Mouse (Mus musculus): ENCODE results near the gene Becn1.

Gene Becn1

GRCm38 (mm10) chr11:101272446-101272845 is 29.6 kb downstream of the Becn1 start:
- in situ Hi-C loops (cut with MboI, MseI), result no loop called here

GRCm38 (mm10) chr11:101269577-101270116 is 32.4 kb downstream of the Becn1 start:
- in situ Hi-C loops (cut with MboI, MseI), result no loop called here

GRCm38 (mm10) chr11:101265906-101266305 is 36.2 kb downstream of the Becn1 start:
- in situ Hi-C loops (cut with MboI, MseI), result no loop called here

- in situ Hi-C loops (cut with MboI, MseI), result no loop called here
These were observed 37.1 kb downstream of the Becn1 start for GRCm38 (mm10) chr11:101264954-101265471.

- in situ Hi-C loops (cut with MboI, MseI), result no loop called here
These were observed 38.2 kb downstream of the Becn1 start for GRCm38 (mm10) chr11:101263989-101264280.

- in situ Hi-C loops (cut with MboI, MseI), result no loop called here
These were observed 38.7 kb downstream of the Becn1 start for GRCm38 (mm10) chr11:101263138-101263988.

GRCm38 (mm10) chr11:101262272-101262967 is 39.7 kb downstream of the Becn1 start:
- in situ Hi-C loops (cut with MboI, MseI), result no loop called here

- in situ Hi-C loops (cut with MboI, MseI), result no loop called here
These were observed 41.2 kb downstream of the Becn1 start for GRCm38 (mm10) chr11:101260826-101261380.

GRCm38 (mm10) chr11:101259948-101260825 is 41.9 kb downstream of the Becn1 start, which contains the start of gene Wnk4:
Gene Wnk4, plus strand, starts transcription at chr11:101260567.
- in situ Hi-C loops (cut with MboI, MseI), result no loop called here

- in situ Hi-C loops (cut with MboI, MseI), result no loop called here
These were observed 42.8 kb downstream of the Becn1 start for GRCm38 (mm10) chr11:101259261-101259712.

- in situ Hi-C loops (cut with MboI, MseI), result no loop called here
These were observed 46.0 kb downstream of the Becn1 start for GRCm38 (mm10) chr11:101255826-101256775.

GRCm38 (mm10) chr11:101253613-101254389 is 48.3 kb downstream of the Becn1 start, which contains the start of gene Vps25:
Gene Vps25, plus strand, starts transcription at chr11:101253707.
- in situ Hi-C loops (cut with MboI, MseI), result no loop called here

GRCm38 (mm10) chr11:101252941-101253340 is 49.1 kb downstream of the Becn1 start:
- in situ Hi-C loops (cut with MboI, MseI), result no loop called here

- in situ Hi-C loops (cut with MboI, MseI), result no loop called here
These were observed 51.1 kb downstream of the Becn1 start for GRCm38 (mm10) chr11:101251031-101251430.

- in situ Hi-C loops (cut with MboI, MseI), result loop anchor here (5.0 kb wide), 1 partner anchor 36 kb away; no protein-coding TSS in a partner anchor
These were observed 53.7 kb downstream of the Becn1 start for GRCm38 (mm10) chr11:101248258-101248994.

- in situ Hi-C loops (cut with MboI, MseI), result loop anchor here (5.0 kb wide), 1 partner anchor 35 kb away; no protein-coding TSS in a partner anchor
These were observed 54.5 kb downstream of the Becn1 start for GRCm38 (mm10) chr11:101247521-101248030.

GRCm38 (mm10) chr11:101246702-101247012 is 55.4 kb downstream of the Becn1 start:
- in situ Hi-C loops (cut with MboI, MseI), result loop anchor here (5.0 kb wide), 1 partner anchor 34 kb away; no protein-coding TSS in a partner anchor

Data from T-helper 1 cell (primary cell).